Mouse (Mus musculus) kidney, embryonic 15.5 days (tissue): ENCODE measurements at regions not wholly inside any gene's neighbourhood (a gene's known extent, or its start where the extent isn't known, plus 50 kb on each side); places are given as distances from the start of the nearest gene placed in this dataset.
A peak's percentile ranks its signal among the peaks of the same experiment; 100 is the strongest.

Source experiments
- ATAC-seq: fragments of 200-750 bp; cut with Nextera tagmentation; replicated peaks from 2 replicates; pipeline ENCODE4 v1.8.0; 2017; ENCODE audit warnings: moderate TSS enrichment; ENCODE audit not compliant: low FRiP score
- H3K27ac ChIP-seq: fragments of 300-500 bp; sonication (generic); 2 replicates; pipeline ENCODE4 v1.5.1; 2015; ENCODE audit warnings: mild to moderate bottlenecking, inconsistent platforms
- H3K27me3 ChIP-seq: fragments of 300-500 bp; sonication (generic); 2 replicates; pipeline ENCODE4 v1.6.1; 2015; ENCODE audit warnings: inconsistent platforms
- H3K36me3 ChIP-seq: fragments of 300-500 bp; sonication (generic); 2 replicates; pipeline ENCODE4 v1.6.1; 2015; ENCODE audit warnings: inconsistent platforms
- H3K4me1 ChIP-seq: fragments of 300-500 bp; sonication (generic); 2 replicates; pipeline ENCODE4 v1.6.1; 2015; ENCODE audit warnings: inconsistent platforms
- H3K4me2 ChIP-seq: fragments of 300-500 bp; sonication (generic); 2 replicates; pipeline ENCODE4 v1.6.1; 2015; ENCODE audit warnings: moderate library complexity, mild to moderate bottlenecking, inconsistent platforms
- H3K4me3 ChIP-seq: fragments of 300-500 bp; sonication (generic); replicated peaks from 2 replicates; pipeline ENCODE4 v1.5.1; 2015; ENCODE audit warnings: mild to moderate bottlenecking, inconsistent platforms
- H3K9ac ChIP-seq: fragments of 300-500 bp; sonication (generic); 2 replicates; pipeline ENCODE4 v1.6.1; 2015; ENCODE audit warnings: mild to moderate bottlenecking, inconsistent platforms
- H3K9me3 ChIP-seq: fragments of 300-500 bp; sonication (generic); replicated peaks from 2 replicates; pipeline ENCODE4 v1.6.1; 2016; ENCODE audit warnings: inconsistent platforms
- WGBS: fragments of 180-500 bp; shearing (Covaris S2); methylation state at CpG from one replicate; pipeline ENCODE4 v1.1.7; 2015; ENCODE audit warnings: mixed read lengths; 5-methylcytosine and 5-hydroxymethylcytosine counted together

- ATAC-seq, result no peak
- Histone ChIP-seq H3K9ac (no peak overlapping the region), H3K9me3 (0 out of 2 replicates have a peak, but pooled peaks cover 3% of the 10 kb centered on the region), H3K36me3 (no peaks in the 10 kb centered on the region), H3K27ac (no peak overlapping the region), H3K4me2 (no peak overlapping the region), H3K27me3 (no peaks in the 10 kb centered on the region), H3K4me1 (0 out of 2 replicates have a peak, but pooled peaks cover 5% of the 10 kb centered on the region), H3K4me3 (no peak overlapping the region)
- WGBS, result 80% methylated on average over 1 of the region's 1 CpGs
Measured at GRCm38 (mm10) chr4:33599966-33600365, 289.9 kb downstream of the Rngtt start.

- ATAC-seq, result no peak
- H3K9ac ChIP-seq, result no peak overlapping the region
- WGBS, result 37% methylated on average over 6 of the region's 6 CpGs
Measured at GRCm38 (mm10) chr4:33600805-33601204, 290.7 kb downstream of the Rngtt start.

GRCm38 (mm10) chr4:33604636-33605035 is 294.5 kb downstream of the Rngtt start:
- Histone ChIP-seq H3K9me3 (0 out of 2 replicates have a peak, but pooled peaks cover 3% of the 10 kb centered on the region), H3K36me3 (no peaks in the 10 kb centered on the region), H3K27me3 (no peaks in the 10 kb centered on the region), H3K4me1 (0 out of 2 replicates have a peak, but pooled peaks cover 5% of the 10 kb centered on the region), H3K27ac (no peak overlapping the region), H3K9ac (no peak overlapping the region), H3K4me3 (no peak overlapping the region), H3K4me2 (no peak overlapping the region)
- WGBS, result 93% methylated on average over 5 of the region's 5 CpGs
- no peak for ATAC-seq

More at GRCm38 (mm10) chr4:33600805-33601204, 290.7 kb downstream of the Rngtt start:
- Histone ChIP-seq H3K9me3 (0 out of 2 replicates have a peak, but pooled peaks cover 3% of the 10 kb centered on the region), H3K4me2 (no peak overlapping the region), H3K4me1 (0 out of 2 replicates have a peak, but pooled peaks cover 5% of the 10 kb centered on the region), H3K27me3 (no peaks in the 10 kb centered on the region), H3K27ac (no peak overlapping the region), H3K36me3 (no peaks in the 10 kb centered on the region), H3K4me3 (no peak overlapping the region)

- Histone ChIP-seq H3K9ac (no peak overlapping the region), H3K27ac (no peak overlapping the region), H3K9me3 (no peaks in the 10 kb centered on the region), H3K27me3 (no peaks in the 10 kb centered on the region), H3K4me1 (peaks cover 3% of the 10 kb centered on the region; the same call in 1 of the 2 replicates), H3K4me2 (no peak overlapping the region), H3K4me3 (no peak overlapping the region), H3K36me3 (no peaks in the 10 kb centered on the region)
- 81% methylated on average over 5 of the region's 5 CpGs for WGBS
- ATAC-seq, result no peak
Measured at GRCm38 (mm10) chr4:33639821-33640575, 284.4 kb upstream of the Cnr1 start.

GRCm38 (mm10) chr4:33640576-33641255 is 283.7 kb upstream of the Cnr1 start:
- 52% methylated on average over 11 of the region's 11 CpGs for WGBS
- H3K27ac ChIP-seq, result no peak overlapping the region
- peaks cover 3% of the 10 kb centered on the region; the same call in 1 of the 2 replicates for H3K4me1 ChIP-seq
- no peak overlapping the region for H3K9ac ChIP-seq
- H3K4me2 ChIP-seq, result no peak overlapping the region
- no peaks in the 10 kb centered on the region for H3K36me3 ChIP-seq
- H3K9me3 ChIP-seq, result no peaks in the 10 kb centered on the region
- ATAC-seq, result peak; percentile 48; the same call in 1 of the 2 replicates
- H3K27me3 ChIP-seq, result no peaks in the 10 kb centered on the region
- no peak overlapping the region for H3K4me3 ChIP-seq

- H3K9ac ChIP-seq, result no peak overlapping the region
- H3K4me2 ChIP-seq, result no peak overlapping the region
- WGBS, result 76% methylated on average over 6 of the region's 6 CpGs
- no peak overlapping the region for H3K4me3 ChIP-seq
- H3K36me3 ChIP-seq, result no peaks in the 10 kb centered on the region
- peaks cover 3% of the 10 kb centered on the region; the same call in 1 of the 2 replicates for H3K4me1 ChIP-seq
- no peaks in the 10 kb centered on the region for H3K9me3 ChIP-seq
- ATAC-seq, result 0 out of 2 replicates have a peak, but pooled peaks have one; percentile 44
- no peak overlapping the region for H3K27ac ChIP-seq
- no peaks in the 10 kb centered on the region for H3K27me3 ChIP-seq
Measured at GRCm38 (mm10) chr4:33641883-33642282, 282.5 kb upstream of the Cnr1 start.

GRCm38 (mm10) chr4:33642526-33642925 is 281.9 kb upstream of the Cnr1 start:
- Histone ChIP-seq H3K27me3 (no peaks in the 10 kb centered on the region), H3K9ac (no peak overlapping the region), H3K36me3 (no peaks in the 10 kb centered on the region), H3K9me3 (no peaks in the 10 kb centered on the region), H3K4me2 (no peak overlapping the region), H3K4me1 (peaks cover 3% of the 10 kb centered on the region; the same call in 1 of the 2 replicates), H3K4me3 (no peak overlapping the region), H3K27ac (no peak overlapping the region)
- no peak; the same call in 1 of the 2 replicates for ATAC-seq
- 69% methylated on average over 13 of the region's 13 CpGs for WGBS

GRCm38 (mm10) chr4:33645217-33645616 is 279.2 kb upstream of the Cnr1 start:
- H3K9ac ChIP-seq, result no peak overlapping the region
- WGBS, result 84% methylated on average over 2 of the region's 2 CpGs
- H3K4me1 ChIP-seq, result peaks cover 3% of the 10 kb centered on the region; the same call in 1 of the 2 replicates
- no peak overlapping the region for H3K4me3 ChIP-seq
- H3K27me3 ChIP-seq, result no peaks in the 10 kb centered on the region
- no peaks in the 10 kb centered on the region for H3K9me3 ChIP-seq
- no peak overlapping the region for H3K4me2 ChIP-seq
- H3K27ac ChIP-seq, result no peak overlapping the region
- H3K36me3 ChIP-seq, result no peaks in the 10 kb centered on the region
- no peak for ATAC-seq

- no peaks in the 10 kb centered on the region for H3K27me3 ChIP-seq
- H3K27ac ChIP-seq, result no peak overlapping the region
- WGBS, result 66% methylated on average over 5 of the region's 5 CpGs
- H3K36me3 ChIP-seq, result no peaks in the 10 kb centered on the region
- no peaks in the 10 kb centered on the region for H3K4me1 ChIP-seq
- no peak overlapping the region for H3K9ac ChIP-seq
- no peaks in the 10 kb centered on the region for H3K9me3 ChIP-seq
- H3K4me2 ChIP-seq, result no peak overlapping the region
- H3K4me3 ChIP-seq, result no peak overlapping the region
- 0 out of 2 replicates have a peak, but pooled peaks have one; percentile 33 for ATAC-seq
Measured at GRCm38 (mm10) chr4:33651292-33651691, 273.1 kb upstream of the Cnr1 start.

- Histone ChIP-seq H3K27me3 (no peaks in the 10 kb centered on the region), H3K4me2 (no peak overlapping the region), H3K4me3 (no peak overlapping the region), H3K36me3 (no peaks in the 10 kb centered on the region), H3K9me3 (no peaks in the 10 kb centered on the region), H3K9ac (no peak overlapping the region), H3K4me1 (peaks cover 3% of the 10 kb centered on the region; the same call in 1 of the 2 replicates), H3K27ac (no peak overlapping the region)
- no peak for ATAC-seq
- WGBS, result 87% methylated on average over 14 of the region's 14 CpGs
Measured at GRCm38 (mm10) chr4:33659766-33660165, 264.6 kb upstream of the Cnr1 start.

GRCm38 (mm10) chr4:33660553-33660952 is 263.8 kb upstream of the Cnr1 start:
- WGBS, result 57% methylated on average over 5 of the region's 5 CpGs
- H3K9ac ChIP-seq, result no peak overlapping the region
- H3K4me3 ChIP-seq, result no peak overlapping the region
- no peaks in the 10 kb centered on the region for H3K36me3 ChIP-seq
- H3K27me3 ChIP-seq, result no peaks in the 10 kb centered on the region
- no peaks in the 10 kb centered on the region for H3K9me3 ChIP-seq
- no peak for ATAC-seq
- H3K4me1 ChIP-seq, result peaks cover 3% of the 10 kb centered on the region; the same call in 1 of the 2 replicates
- no peak overlapping the region for H3K4me2 ChIP-seq
- no peak overlapping the region for H3K27ac ChIP-seq

GRCm38 (mm10) chr4:33661862-33662261 is 262.5 kb upstream of the Cnr1 start:
- H3K4me2 ChIP-seq, result no peak overlapping the region

More at GRCm38 (mm10) chr4:33661862-33662261, 262.5 kb upstream of the Cnr1 start:
- H3K4me3 ChIP-seq, result no peak overlapping the region
- no peaks in the 10 kb centered on the region for H3K9me3 ChIP-seq
- no peaks in the 10 kb centered on the region for H3K36me3 ChIP-seq
- H3K27me3 ChIP-seq, result no peaks in the 10 kb centered on the region
- ATAC-seq, result no peak
- no peak overlapping the region for H3K9ac ChIP-seq
- H3K27ac ChIP-seq, result no peak overlapping the region
- WGBS, result 76% methylated on average over 3 of the region's 3 CpGs
- peaks cover 3% of the 10 kb centered on the region; the same call in 1 of the 2 replicates for H3K4me1 ChIP-seq
